Comparison of ENCODE assay signal across 13 mouse cellular contexts in the genomic region with DNA sequence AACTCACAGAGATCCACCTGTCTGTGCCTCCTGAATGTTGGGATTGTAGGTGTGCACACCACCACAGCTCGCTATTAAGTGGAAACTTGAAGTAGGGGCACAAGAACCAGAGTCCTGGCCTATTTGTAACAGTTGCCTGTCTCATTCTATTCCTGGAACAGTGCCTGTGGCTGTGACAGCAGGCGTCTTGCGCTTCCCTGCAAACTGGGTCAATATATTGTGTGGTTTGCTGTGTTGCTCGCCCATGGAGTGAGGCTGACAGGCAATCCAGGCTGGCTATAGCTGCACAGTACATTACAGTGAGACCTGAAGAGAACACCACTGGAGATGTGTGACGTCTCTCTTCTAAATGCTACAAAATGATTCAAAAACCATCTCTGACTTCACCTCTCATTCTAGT. TPM values are rescaled to one million over a fixed set of nuclear protein-coding genes. Genes with fewer than 3 reads are reported as not detected.
DNase-seq lines count a peak whose midpoint lies in the region; ATAC-seq lines count a peak whose summit lies in the region.
"Had no signal": no experiment of that assay in that cellular context is flagged by ENCODE, and none has a peak within 500 bp of the region (broad histone marks: within the 10 kb centered on the region; RNA-seq: fewer than 3 reads in every experiment).

No protein-coding gene starts in this region.

- intact Hi-C loops in left cerebral cortex, postnatal 14 days (cut with DNase I), result no loop called here
- intact Hi-C loops in left cerebral cortex, postnatal 4 days (cut with DNase I), result no loop called here
- intact Hi-C loops in gastrocnemius, postnatal 14 days (cut with DNase I; ENCODE audit: low total_unique reads), result no loop called here

- DNase-seq in frontal cortex, postnatal 14 days (ENCODE audit: low spot score in 2 of 2), result no peak
- DNase-seq in left cerebral cortex, postnatal 14 days (ENCODE audit: low spot score in 2 of 2), result peak; percentile 43 to 67
- no peak for DNase-seq in left cerebral cortex, postnatal 4 days
- DNase-seq in cerebellum, adult 11 months, result peak; percentile 75
- DNase-seq in cerebellum, postnatal 14 days, result peak; percentile 67 to 74
- no peak for DNase-seq in gastrocnemius, postnatal 14 days
- DNase-seq: adrenal gland, adult 8-10 months; embryo, embryonic 11 days; heart, adult 18-20 months; lung, postnatal 10 days; thymus, postnatal 25 days had no signal

- ATAC-seq in frontal cortex, adult (ENCODE audit: low TSS enrichment), result peak; percentile 75; the same call in 1 of the 2 replicates
- ATAC-seq: inflammation-experienced regulatory T-cells, adult 6 months had no signal

RNA-seq across cellular contexts. Expression of gene Rab11fip3, which starts 37.8 kb away (rescaled TPM):
- total RNA-seq in left cerebral cortex, postnatal 14 days (2021), result 10 to 100 TPM; 80.5 to 85.2 TPM
- 10 to 100 TPM; 79.6 to 82.5 TPM for total RNA-seq in left cerebral cortex, postnatal 4 days (2021)
- 10 to 100 TPM; 39.2 to 41.3 TPM for total RNA-seq in gastrocnemius, postnatal 14 days (2021)

RNA-seq across cellular contexts. Expression of gene Capn15, which starts 46.0 kb away (rescaled TPM):
- total RNA-seq in left cerebral cortex, postnatal 14 days (2021), result 10 to 100 TPM; 46.5 to 50.0 TPM
- 10 to 100 TPM; 42.2 to 45.9 TPM for total RNA-seq in left cerebral cortex, postnatal 4 days (2021)
- total RNA-seq in gastrocnemius, postnatal 14 days (2021), result 1 to 10 TPM; 4.3 to 5.9 TPM

RNA-seq across cellular contexts. Expression of gene Decr2, which starts 58.6 kb away (rescaled TPM):
- 10 to 100 TPM; 24.3 to 26.3 TPM for total RNA-seq in left cerebral cortex, postnatal 14 days (2021)
- 10 to 100 TPM; 21.7 to 24.3 TPM for total RNA-seq in left cerebral cortex, postnatal 4 days (2021)
- 1 to 10 TPM; 4.0 to 4.5 TPM for total RNA-seq in gastrocnemius, postnatal 14 days (2021)

Comparison
In these comparisons a context has a peak if more than half of its experiments do, and no peak if none do; other contexts are left out.
1. DNase-seq: peak in left cerebral cortex, postnatal 14 days (2 of 2), cerebellum, adult 11 months (single experiment) and cerebellum, postnatal 14 days (2 of 2); none in frontal cortex, postnatal 14 days (0 of 2), left cerebral cortex, postnatal 4 days (single experiment) and gastrocnemius, postnatal 14 days (single experiment).
2. RNA of gene Capn15, which starts 46.0 kb away (total RNA-seq): 46.5 to 50.0 TPM in left cerebral cortex, postnatal 14 days and 42.2 to 45.9 TPM in left cerebral cortex, postnatal 4 days; 4.3 to 5.9 TPM in gastrocnemius, postnatal 14 days; every median in the first group is over 4 times any median in the second.
3. RNA of gene Decr2, which starts 58.6 kb away (total RNA-seq): 24.3 to 26.3 TPM in left cerebral cortex, postnatal 14 days and 21.7 to 24.3 TPM in left cerebral cortex, postnatal 4 days; 4.0 to 4.5 TPM in gastrocnemius, postnatal 14 days; every median in the first group is over 4 times any median in the second.